Mouse (Mus musculus) liver, adult (tissue): ENCODE data around the gene Metap1d.

Experiments
- GATA4 ChIP-seq: IDR thresholded peaks from 2 replicates; pipeline ENCODE4 v1.6.1; 2014; ENCODE audit warnings: mild to moderate bottlenecking, low read length; ENCODE audit not compliant: insufficient replicate concordance

Gene Metap1d

GRCm38 (mm10) chr2:71530391-71531123 lies 77.5 kb downstream of the Metap1d start:
- no peak for TF ChIP-seq GATA4

- TF ChIP-seq GATA4, result no peak
These were observed 78.1 kb downstream of the Metap1d start for GRCm38 (mm10) chr2:71531124-71531590.

- no peak for TF ChIP-seq GATA4
These were observed 79.2 kb downstream of the Metap1d start for GRCm38 (mm10) chr2:71531990-71532970.

GRCm38 (mm10) chr2:71533094-71533493 lies 80.0 kb downstream of the Metap1d start:
- no peak for TF ChIP-seq GATA4

GRCm38 (mm10) chr2:71534242-71535052 lies 81.4 kb downstream of the Metap1d start:
- TF ChIP-seq GATA4, result no peak

GRCm38 (mm10) chr2:71540611-71541417 lies 87.7 kb downstream of the Metap1d start:
- no peak for TF ChIP-seq GATA4

- no peak for TF ChIP-seq GATA4
These were observed 88.5 kb downstream of the Metap1d start for GRCm38 (mm10) chr2:71541418-71542226.

- no peak for TF ChIP-seq GATA4
These were observed 89.2 kb downstream of the Metap1d start for GRCm38 (mm10) chr2:71542227-71542815.

GRCm38 (mm10) chr2:71542816-71543301 lies 89.8 kb downstream of the Metap1d start:
- no peak for TF ChIP-seq GATA4

- TF ChIP-seq GATA4, result no peak
These were observed 90.5 kb downstream of the Metap1d start for GRCm38 (mm10) chr2:71543531-71543930.

- TF ChIP-seq GATA4, result no peak
These were observed 90.9 kb downstream of the Metap1d start for GRCm38 (mm10) chr2:71543948-71544347.

GRCm38 (mm10) chr2:71544391-71545285 lies 91.6 kb downstream of the Metap1d start:
- TF ChIP-seq GATA4, result no peak

- no peak for TF ChIP-seq GATA4
These were observed 92.4 kb downstream of the Metap1d start for GRCm38 (mm10) chr2:71545401-71545881.
